Comparison of ENCODE assay signal across 11 mouse cellular contexts in the genomic region with DNA sequence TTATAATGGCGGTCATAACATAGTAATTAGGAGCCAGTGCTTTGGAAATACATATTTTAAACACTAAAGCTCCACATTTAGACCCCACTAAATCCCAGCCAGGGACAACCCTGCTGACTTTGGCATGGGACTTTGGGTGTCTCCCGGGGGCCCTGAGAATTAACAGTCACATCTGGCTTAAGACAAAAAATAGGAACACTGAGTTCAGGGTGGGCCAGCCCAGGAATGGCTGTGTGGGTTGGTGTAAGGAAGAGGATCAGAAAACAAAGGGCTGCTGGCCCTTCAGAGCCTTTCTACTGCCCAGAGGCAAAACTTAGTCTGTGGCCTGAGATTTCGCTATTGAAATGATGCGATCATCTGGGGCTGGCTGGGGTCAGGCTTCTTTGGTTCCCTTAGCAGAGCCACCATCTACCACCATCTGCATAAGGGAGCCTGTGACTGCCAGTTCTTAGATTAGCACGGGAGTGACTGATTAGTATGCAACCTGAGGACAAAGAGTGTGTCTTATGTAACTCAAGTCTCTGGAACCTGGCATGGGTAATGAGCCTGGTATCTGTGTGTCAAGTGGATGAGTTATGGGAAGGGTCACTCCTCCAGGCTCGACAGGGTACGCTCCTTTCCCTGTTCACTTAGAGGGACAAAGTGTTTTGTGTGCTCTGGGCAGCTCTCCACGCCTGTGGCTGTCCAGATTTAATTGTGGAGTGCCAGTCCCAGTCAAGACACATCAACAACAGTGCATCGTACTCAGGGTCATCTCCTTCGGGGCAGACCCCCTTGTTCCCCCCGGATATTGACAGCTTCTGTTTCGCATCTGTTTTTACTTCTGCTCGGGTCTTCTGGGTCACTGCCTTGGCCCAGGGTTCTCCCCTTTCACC.
A peak's percentile ranks its signal among the peaks of the same experiment; 100 is the strongest.
DNase-seq lines count a peak whose midpoint lies in the region; ATAC-seq and TF ChIP-seq lines count a peak whose summit lies in the region.
"Had no signal": no experiment of that assay in that cellular context is flagged by ENCODE, and none has a peak within 500 bp of the region (broad histone marks: within the 10 kb centered on the region; RNA-seq: fewer than 3 reads in every experiment).

No protein-coding gene starts in this region.

- no peaks in the 10 kb centered on the region for H3K36me3 ChIP-seq in forebrain, embryonic 10.5 days (replicated peaks)
- H3K36me3 ChIP-seq in forebrain, embryonic 15.5 days = no peaks in the 10 kb centered on the region
- no peaks in the 10 kb centered on the region for H3K36me3 ChIP-seq in heart, embryonic 13.5 days
- H3K36me3 ChIP-seq in forebrain, embryonic 14.5 days (ENCODE audit: control insufficient read depth, insufficient read depth, low read length) = no peaks in the 10 kb centered on the region
- H3K36me3 ChIP-seq: lung, embryonic 15.5 days had no signal

- ATAC-seq in forebrain, embryonic 15.5 days (replicated peaks) = no peak
- no peak for ATAC-seq in heart, embryonic 13.5 days (ENCODE audit: extremely low read depth, insufficient number of reproducible peaks, low FRiP score, low TSS enrichment)
- no peak for ATAC-seq in forebrain, embryonic 14.5 days

- WGBS in forebrain, embryonic 10.5 days = 47% methylated on average over 13 of the region's 13 CpGs
- WGBS in forebrain, embryonic 15.5 days = 63% methylated on average over 13 of the region's 13 CpGs
- WGBS in lung, adult 2 months = 60% methylated on average over 13 of the region's 13 CpGs
- WGBS in heart, embryonic 13.5 days = 43% methylated on average over 13 of the region's 13 CpGs
- WGBS in forebrain, embryonic 14.5 days = 70% methylated on average over 13 of the region's 13 CpGs

- peak; percentile 23 for DNase-seq in forebrain, embryonic 10.5 days (ENCODE audit: extremely low spot score, low spot score)
- DNase-seq in lung, adult 18-20 months = peak; percentile 13 to 22
- no peak for DNase-seq in lung, adult 2 months
- peak; percentile 10 for DNase-seq in retina, embryonic 14.5 days (ENCODE audit: low spot score)
- DNase-seq in layer of hippocampus, adult 9-11 months = no peak
- DNase-seq in forebrain, embryonic 14.5 days (ENCODE audit: low spot score) = no peak
- DNase-seq: cerebellum, postnatal 10 days; right cerebral cortex, adult 18-20 months had no signal

- no peak for TF ChIP-seq CTCF in lung, adult 2 months (IDR thresholded peaks at IDR 0.05; ENCODE audit: insufficient read depth, low read length)

- peaks cover 26% of the 10 kb centered on the region for H3K4me1 ChIP-seq in forebrain, embryonic 10.5 days
- no peaks in the 10 kb centered on the region for H3K4me1 ChIP-seq in forebrain, embryonic 15.5 days
- peaks cover 5% of the 10 kb centered on the region for H3K4me1 ChIP-seq in lung, adult 2 months (ENCODE audit: control insufficient read depth, insufficient read depth, low read length)
- H3K4me1 ChIP-seq in heart, embryonic 13.5 days = peaks cover 38% of the 10 kb centered on the region
- H3K4me1 ChIP-seq in forebrain, embryonic 14.5 days (ENCODE audit: control insufficient read depth, insufficient read depth, low read length) = no peaks in the 10 kb centered on the region

- no peaks in the 10 kb centered on the region for H3K9me3 ChIP-seq in forebrain, embryonic 10.5 days
- no peaks in the 10 kb centered on the region for H3K9me3 ChIP-seq in forebrain, embryonic 15.5 days
- H3K9me3 ChIP-seq in heart, embryonic 13.5 days = no peaks in the 10 kb centered on the region
- H3K9me3 ChIP-seq in forebrain, embryonic 14.5 days (replicated peaks; ENCODE audit: control insufficient read depth, low read length) = no peaks in the 10 kb centered on the region
- H3K9me3 ChIP-seq: lung, embryonic 15.5 days had no signal

- H3K27ac ChIP-seq in forebrain, embryonic 10.5 days = peak overlapping the region; percentile 52; the same call in 1 of the 2 replicates
- no peak overlapping the region for H3K27ac ChIP-seq in forebrain, embryonic 15.5 days (replicated peaks)
- H3K27ac ChIP-seq in heart, embryonic 13.5 days (replicated peaks) = no peak overlapping the region
- no peak overlapping the region for H3K27ac ChIP-seq in forebrain, embryonic 14.5 days (ENCODE audit: low read depth, low read length)
- H3K27ac ChIP-seq: lung, embryonic 15.5 days had no signal

- no peak overlapping the region for H3K4me2 ChIP-seq in forebrain, embryonic 15.5 days (replicated peaks)
- peak overlapping the region; percentile 33 for H3K4me2 ChIP-seq in heart, embryonic 13.5 days
- H3K4me2 ChIP-seq in forebrain, embryonic 14.5 days (ENCODE audit: low read length) = no peak overlapping the region
- H3K4me2 ChIP-seq: lung, embryonic 15.5 days had no signal

- H3K9ac ChIP-seq in forebrain, embryonic 15.5 days (replicated peaks) = no peak overlapping the region
- H3K9ac ChIP-seq in heart, embryonic 13.5 days = no peak overlapping the region
- no peak overlapping the region for H3K9ac ChIP-seq in forebrain, embryonic 14.5 days (ENCODE audit: low read length)
- H3K9ac ChIP-seq: lung, embryonic 15.5 days had no signal

- no peak for TF ChIP-seq POLR2A in lung, adult 2 months (IDR thresholded peaks at IDR 0.05; ENCODE audit: borderline replicate concordance, extremely low read depth, low read depth, low read length)

- H3K4me3 ChIP-seq in forebrain, embryonic 10.5 days = no peak overlapping the region
- H3K4me3 ChIP-seq in forebrain, embryonic 15.5 days = no peak overlapping the region
- H3K4me3 ChIP-seq in lung, adult 2 months (replicated peaks; ENCODE audit: extremely low read depth, low read depth, low read length) = no peak overlapping the region
- H3K4me3 ChIP-seq in heart, embryonic 13.5 days = no peak overlapping the region
- no peak overlapping the region for H3K4me3 ChIP-seq in forebrain, embryonic 14.5 days (ENCODE audit: low read depth, low read length)
- H3K4me3 ChIP-seq: lung, embryonic 15.5 days had no signal

- no peaks in the 10 kb centered on the region for H3K27me3 ChIP-seq in forebrain, embryonic 10.5 days (ENCODE audit: poor library complexity, severe bottlenecking)
- H3K27me3 ChIP-seq in forebrain, embryonic 15.5 days = no peaks in the 10 kb centered on the region
- no peaks in the 10 kb centered on the region for H3K27me3 ChIP-seq in heart, embryonic 13.5 days (replicated peaks)
- H3K27me3 ChIP-seq in forebrain, embryonic 14.5 days (replicated peaks; ENCODE audit: control insufficient read depth, insufficient read depth, low read length) = no peaks in the 10 kb centered on the region
- H3K27me3 ChIP-seq: lung, embryonic 15.5 days had no signal

Comparison
In these comparisons a context has a peak if more than half of its experiments do, and no peak if none do; other contexts are left out.
1. DNase-seq: peak in forebrain, embryonic 10.5 days (single experiment), lung, adult 18-20 months (2 of 2) and retina, embryonic 14.5 days (single experiment); none in lung, adult 2 months (single experiment), layer of hippocampus, adult 9-11 months (single experiment) and forebrain, embryonic 14.5 days (single experiment).